Mouse (Mus musculus): ENCODE measurements around the gene Cd6. TPM values are rescaled to one million over a fixed set of nuclear protein-coding genes. Genes with fewer than 3 reads are reported as not detected.

Cd6 gene
- polyA plus RNA-seq, 1 experiment from 2014 or later = not detected

GRCm38 (mm10) chr19:10742145-10742544 is 87.7 kb downstream of the Cd6 start:
- no peak for ATAC-seq (ENCODE audit: insufficient number of reproducible peaks, insufficient read depth, low FRiP score, low TSS enrichment, low read depth)
- WGBS = 82% methylated on average over 6 of the region's 6 CpGs
- Histone ChIP-seq H3K27me3 (no peaks in the 10 kb centered on the region), H3K9ac (replicated peaks) (no peak overlapping the region), H3K4me1 (replicated peaks) (0 out of 2 replicates have a peak, but pooled peaks cover 4% of the 10 kb centered on the region), H3K4me2 (no peak overlapping the region), H3K36me3 (no peaks in the 10 kb centered on the region), H3K9me3 (no peaks in the 10 kb centered on the region), H3K4me3 (replicated peaks) (no peak overlapping the region), H3K27ac (no peak overlapping the region)

GRCm38 (mm10) chr19:10740641-10741440 is 89.0 kb downstream of the Cd6 start:
- H3K27me3 ChIP-seq = no peaks in the 10 kb centered on the region
- H3K27ac ChIP-seq = no peak overlapping the region
- H3K4me2 ChIP-seq = no peak overlapping the region
- no peak for ATAC-seq (ENCODE audit: insufficient number of reproducible peaks, insufficient read depth, low FRiP score, low TSS enrichment, low read depth)
- no peaks in the 10 kb centered on the region for H3K9me3 ChIP-seq
- H3K36me3 ChIP-seq = no peaks in the 10 kb centered on the region
- no peak overlapping the region for H3K9ac ChIP-seq (replicated peaks)
- 39% methylated on average over 11 of the region's 11 CpGs for WGBS
- no peak overlapping the region for H3K4me3 ChIP-seq (replicated peaks)
- H3K4me1 ChIP-seq (replicated peaks) = 0 out of 2 replicates have a peak, but pooled peaks cover 4% of the 10 kb centered on the region

- Histone ChIP-seq H3K4me3 (replicated peaks) (no peak overlapping the region), H3K27me3 (no peaks in the 10 kb centered on the region), H3K4me2 (no peak overlapping the region), H3K9me3 (no peaks in the 10 kb centered on the region), H3K36me3 (no peaks in the 10 kb centered on the region), H3K4me1 (replicated peaks) (0 out of 2 replicates have a peak, but pooled peaks cover 4% of the 10 kb centered on the region), H3K27ac (no peak overlapping the region), H3K9ac (replicated peaks) (no peak overlapping the region)
- ATAC-seq (ENCODE audit: insufficient number of reproducible peaks, insufficient read depth, low FRiP score, low TSS enrichment, low read depth) = no peak
- WGBS = 94% methylated on average over 4 of the region's 4 CpGs
Observed at GRCm38 (mm10) chr19:10739916-10740315, 89.9 kb downstream of the Cd6 start.

Other genes with a start within 250 kb of the Cd6 start
- gene Ddb1, start 224.7 kb downstream of the Cd6 start, polyA plus RNA-seq (2016; fragmentation: Nextera tagmentation; extraction: Ambion mirVana) = 467 and 486 TPM in 2 replicates
- gene Tkfc, start 224.4 kb downstream of the Cd6 start, polyA plus RNA-seq (2016; fragmentation: Nextera tagmentation; extraction: Ambion mirVana) = 17.4 and 18.2 TPM in 2 replicates
- gene Vwce, start 195.8 kb downstream of the Cd6 start, polyA plus RNA-seq (2016; fragmentation: Nextera tagmentation; extraction: Ambion mirVana) = 2.9 and 3.5 TPM in 2 replicates
- gene Pga5, start 152.0 kb downstream of the Cd6 start, polyA plus RNA-seq (2016; fragmentation: Nextera tagmentation; extraction: Ambion mirVana) = not detected in 2 replicates
- 27.6 and 33.4 TPM in 2 replicates for gene Vps37c, start 141.3 kb downstream of the Cd6 start, polyA plus RNA-seq (2016; fragmentation: Nextera tagmentation; extraction: Ambion mirVana)
- gene Cd5, start 91.1 kb downstream of the Cd6 start, polyA plus RNA-seq (2016; fragmentation: Nextera tagmentation; extraction: Ambion mirVana) = 0.10 and 0.18 TPM in 2 replicates
- gene Slc15a3, start 9.7 kb upstream of the Cd6 start, polyA plus RNA-seq (2016; fragmentation: Nextera tagmentation; extraction: Ambion mirVana) = 0.23 and 0.44 TPM in 2 replicates
- gene Tmem132a, start 39.9 kb upstream of the Cd6 start, polyA plus RNA-seq (2016; fragmentation: Nextera tagmentation; extraction: Ambion mirVana) = 137 and 142 TPM in 2 replicates
- gene Tmem109, start 51.9 kb upstream of the Cd6 start, polyA plus RNA-seq (2016; fragmentation: Nextera tagmentation; extraction: Ambion mirVana) = 68.7 and 73.7 TPM in 2 replicates
- gene Prpf19, start 65.2 kb upstream of the Cd6 start, polyA plus RNA-seq (2016; fragmentation: Nextera tagmentation; extraction: Ambion mirVana) = 44.9 and 50.3 TPM in 2 replicates
- gene Zp1, start 90.6 kb upstream of the Cd6 start, polyA plus RNA-seq (2016; fragmentation: Nextera tagmentation; extraction: Ambion mirVana) = not detected in 2 replicates
- 0.10 TPM in 1 of 2 replicates, not detected in the other for gene Ptgdr2, start 107.1 kb upstream of the Cd6 start, polyA plus RNA-seq (2016; fragmentation: Nextera tagmentation; extraction: Ambion mirVana)
- 33.2 and 33.9 TPM in 2 replicates for gene Ccdc86, start 119.2 kb upstream of the Cd6 start, polyA plus RNA-seq (2016; fragmentation: Nextera tagmentation; extraction: Ambion mirVana)
- gene Ms4a10, start 144.6 kb upstream of the Cd6 start, polyA plus RNA-seq (2016; fragmentation: Nextera tagmentation; extraction: Ambion mirVana) = not detected in 2 replicates
- not detected in 2 replicates for gene Ms4a15, start 163.2 kb upstream of the Cd6 start, polyA plus RNA-seq (2016; fragmentation: Nextera tagmentation; extraction: Ambion mirVana)
- gene Ms4a18, start 188.0 kb upstream of the Cd6 start, polyA plus RNA-seq (2016; fragmentation: Nextera tagmentation; extraction: Ambion mirVana) = not detected in 2 replicates

Data from limb, embryonic 12.5 days (tissue).